Mouse (Mus musculus) left cerebral cortex, adult 18-20 months (tissue): ENCODE measurements around the gene Gng8. TPM values are rescaled to one million over a fixed set of nuclear protein-coding genes. Genes with fewer than 3 reads are reported as not detected.

Experiments
- DNase-seq, 2 experiments: peaks; one replicate each; pipeline ENCODE4 v3.0.0; 2021 to 2022; ENCODE audit warnings: low spot score in 2 of 2, mixed read lengths in 1 of 2
- total RNA-seq, 2 experiments: library from RNA; stranded (reverse); gene quantifications; 2 replicates each; pipeline ENCODE4 v1.2.3; 2021

Gng8 gene
- total RNA-seq, 2 experiments from 2014 or later = 2.9 to 3.4 TPM

DNA sequence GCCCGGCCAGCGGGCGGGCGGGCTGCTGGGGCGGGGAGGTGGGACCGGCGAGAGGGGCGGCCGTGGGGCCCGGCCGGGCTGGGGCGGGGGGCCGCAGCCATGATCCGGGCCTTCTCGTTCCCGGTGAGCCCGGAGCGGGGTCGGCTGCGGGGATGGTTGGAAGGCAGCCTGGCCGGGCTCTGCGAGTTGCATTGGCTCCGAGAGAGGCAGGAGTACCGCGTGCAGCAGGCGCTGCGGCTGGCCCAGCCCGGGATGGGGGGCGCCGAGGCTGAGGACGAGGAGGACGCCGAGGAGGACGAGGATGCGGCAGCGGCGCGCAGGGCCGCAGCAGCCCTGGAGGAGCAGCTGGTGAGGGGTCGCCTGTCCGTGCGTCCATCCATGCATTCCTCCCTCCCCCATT is 16.3 kb upstream of the Gng8 start:
- DNase-seq = no peak

DNA sequence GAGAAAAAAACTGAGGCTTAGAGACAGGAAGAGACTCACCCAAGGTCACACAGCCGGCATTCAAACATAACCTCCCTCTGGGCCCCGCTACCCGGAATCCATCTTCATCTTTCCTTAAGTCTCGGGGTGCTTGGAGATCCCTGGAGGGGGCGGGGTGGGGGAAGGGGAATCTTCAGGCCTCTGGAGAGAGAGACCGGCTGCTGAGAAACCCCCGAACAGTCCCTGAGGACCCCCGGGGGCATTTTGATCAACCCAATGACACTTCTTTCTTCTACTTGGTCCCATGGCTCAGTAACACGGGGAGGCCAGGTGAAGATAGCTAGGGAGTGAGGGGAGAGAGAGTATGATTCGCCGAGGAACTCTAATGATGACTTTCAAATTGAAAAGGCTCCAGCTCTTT is 15.6 kb upstream of the Gng8 start:
- DNase-seq = no peak

DNA sequence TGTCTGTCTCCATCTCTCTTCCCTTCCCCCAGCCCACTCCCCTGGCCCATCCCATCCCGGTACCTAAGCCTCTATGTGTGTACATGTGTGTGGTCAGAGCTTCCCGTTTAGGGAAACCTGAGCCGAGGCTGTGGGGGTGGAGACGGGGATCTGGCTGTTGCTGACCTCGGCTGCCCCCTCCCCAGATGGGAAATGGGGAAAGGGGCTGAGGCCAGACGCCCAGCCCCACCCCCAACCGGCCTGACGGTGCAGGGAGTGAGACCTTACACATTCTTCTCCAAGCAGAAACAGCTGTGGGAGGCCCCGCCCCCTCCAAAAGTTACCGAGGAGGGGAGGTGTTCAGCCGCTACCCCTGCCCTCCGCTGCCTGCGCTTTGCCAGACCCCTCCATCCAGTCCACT is 15.0 kb upstream of the Gng8 start:
- peak in 1 of 2 experiments; percentile 24 for DNase-seq

DNA sequence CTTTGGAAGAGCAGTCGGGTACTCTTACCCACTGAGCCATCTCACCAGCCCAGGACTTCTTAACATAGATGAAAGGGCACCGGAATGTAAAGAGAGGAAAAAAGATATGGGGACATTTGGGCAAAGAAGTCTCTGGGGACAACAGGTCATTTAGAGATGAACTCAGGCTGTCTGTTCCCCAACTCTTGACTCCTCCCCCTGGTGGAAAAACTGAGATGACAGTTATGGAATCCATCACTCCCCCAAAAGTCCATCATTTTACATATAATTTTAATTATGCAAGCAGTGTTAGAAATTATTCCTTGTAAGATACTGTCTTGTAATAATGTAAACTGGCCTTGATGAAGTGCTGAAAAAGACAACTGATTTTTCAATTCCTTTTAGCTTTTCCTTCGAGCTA is 13.9 kb upstream of the Gng8 start:
- DNase-seq = no peak

DNA sequence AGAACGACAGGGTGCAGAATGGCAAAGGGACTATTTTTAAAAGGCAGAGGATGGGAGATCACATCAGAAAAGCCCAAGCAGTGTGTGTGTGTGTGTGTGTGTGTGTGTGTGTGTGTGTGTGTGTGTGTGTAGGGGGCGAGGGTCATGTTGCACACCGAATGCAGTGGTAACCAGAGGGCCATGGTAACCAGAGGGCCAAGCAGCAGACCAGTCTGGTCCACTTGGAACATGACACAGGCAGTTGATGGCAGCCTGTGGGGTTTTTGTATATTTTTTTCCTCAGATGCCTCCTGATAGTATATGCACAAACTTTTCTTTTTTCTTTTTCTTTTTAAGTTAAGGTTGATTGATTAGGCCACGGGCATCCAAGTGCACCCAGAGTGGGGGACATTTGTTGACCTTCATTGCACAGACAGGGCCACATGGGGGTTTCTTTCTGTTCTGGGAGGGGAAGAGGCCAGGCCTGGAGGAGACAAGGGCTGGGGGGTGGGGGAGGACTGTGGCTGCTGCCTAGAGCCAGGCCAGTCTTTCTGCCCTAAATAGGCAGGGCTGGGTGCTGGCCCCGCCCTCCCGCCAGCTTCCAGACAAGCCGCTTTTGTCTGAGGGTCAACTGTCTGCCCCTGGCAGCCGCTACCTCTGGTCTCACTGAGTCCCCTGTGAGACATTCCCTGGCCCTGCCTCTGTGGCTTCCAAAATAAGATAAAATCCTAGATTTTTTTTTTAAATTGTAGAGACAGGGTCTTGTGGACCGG is 11.6 kb upstream of the Gng8 start:
- DNase-seq = peak in 1 of 2 experiments; percentile 25

DNA sequence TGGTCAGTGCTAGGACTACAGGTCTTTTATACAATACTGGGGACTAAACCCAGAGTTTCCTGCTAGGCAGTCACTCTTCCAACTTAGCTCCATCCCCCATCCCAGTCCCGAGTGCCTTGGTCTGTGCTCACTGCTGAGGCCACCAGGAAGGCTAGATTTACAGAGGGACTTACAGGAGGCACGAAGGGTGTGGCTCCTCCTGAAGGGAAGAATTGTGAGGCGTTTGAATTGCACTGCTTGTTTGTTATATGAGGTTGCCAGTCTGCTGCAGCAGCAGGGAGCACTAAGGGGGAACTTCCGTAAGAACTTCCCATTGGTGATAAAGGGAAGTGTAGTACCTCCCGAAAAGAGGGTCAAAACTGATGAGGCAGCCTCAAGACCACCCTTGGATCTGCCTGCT is 11.0 kb upstream of the Gng8 start:
- no peak for DNase-seq

DNA sequence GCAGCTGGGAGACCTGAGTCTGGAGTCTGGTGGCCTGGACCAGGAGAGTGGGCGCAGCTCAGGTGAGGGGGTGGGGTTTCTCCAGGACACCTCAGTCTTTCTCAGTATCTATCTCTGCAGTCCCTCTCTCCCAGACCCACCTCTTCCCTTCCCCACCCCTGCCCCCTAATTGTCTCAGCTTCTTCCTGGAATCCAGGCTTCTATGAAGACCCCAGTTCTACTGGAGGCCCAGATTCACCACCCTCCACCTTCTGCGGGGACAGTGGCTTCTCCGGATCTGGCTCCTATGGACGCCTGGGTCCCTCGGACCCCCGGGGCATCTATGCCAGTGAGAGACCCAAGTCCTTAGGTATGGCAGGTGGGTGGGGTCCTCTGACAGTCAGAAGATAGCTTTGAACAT is 8.4 kb upstream of the Gng8 start:
- DNase-seq = no peak

DNA sequence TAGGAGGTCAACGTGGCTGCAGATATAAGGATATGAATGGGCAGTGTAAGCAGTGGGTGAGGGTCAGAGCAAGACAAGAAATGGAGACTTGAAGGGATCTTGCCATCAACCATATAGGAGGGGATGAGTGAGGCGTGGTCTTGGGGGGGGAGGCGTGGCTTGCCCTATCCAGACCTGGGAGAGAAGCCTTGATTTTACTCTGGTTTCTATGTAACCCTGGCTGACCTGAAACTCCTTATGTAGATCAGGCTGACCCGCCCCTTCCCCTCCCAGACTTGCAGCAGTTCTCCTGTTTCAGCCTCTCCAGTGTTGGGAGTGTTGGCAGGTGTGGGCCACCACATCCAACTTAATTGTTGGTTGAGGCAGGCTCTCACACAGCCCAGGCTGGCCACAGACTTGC is 7.3 kb upstream of the Gng8 start:
- DNase-seq = no peak

DNA sequence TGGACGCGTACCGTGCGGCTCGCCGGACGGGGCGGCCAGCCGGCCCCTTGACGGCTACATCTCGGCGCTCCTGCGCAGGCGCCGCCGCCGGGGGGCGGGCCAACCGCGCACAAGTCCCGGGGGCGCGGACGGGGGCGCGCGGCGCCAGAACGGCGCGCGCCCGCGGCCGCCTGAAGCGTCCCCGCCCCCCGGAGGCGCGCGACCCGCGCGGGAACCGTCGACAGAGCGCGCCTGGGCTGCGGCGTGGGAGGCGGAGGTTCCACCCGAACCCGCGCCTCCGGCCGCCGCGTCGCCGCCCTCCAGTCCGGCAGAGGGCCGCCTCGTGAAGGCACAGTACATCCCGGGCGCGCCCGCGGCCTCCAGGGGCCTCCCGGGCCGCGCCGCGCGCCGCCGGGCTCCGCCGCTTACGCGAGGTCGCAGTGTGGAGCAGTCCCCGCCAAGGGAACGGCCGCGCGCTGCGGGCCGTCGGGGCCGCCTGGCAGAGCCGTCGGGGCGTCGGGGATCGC is 6.3 kb upstream of the Gng8 start:
- no peak for DNase-seq

DNA sequence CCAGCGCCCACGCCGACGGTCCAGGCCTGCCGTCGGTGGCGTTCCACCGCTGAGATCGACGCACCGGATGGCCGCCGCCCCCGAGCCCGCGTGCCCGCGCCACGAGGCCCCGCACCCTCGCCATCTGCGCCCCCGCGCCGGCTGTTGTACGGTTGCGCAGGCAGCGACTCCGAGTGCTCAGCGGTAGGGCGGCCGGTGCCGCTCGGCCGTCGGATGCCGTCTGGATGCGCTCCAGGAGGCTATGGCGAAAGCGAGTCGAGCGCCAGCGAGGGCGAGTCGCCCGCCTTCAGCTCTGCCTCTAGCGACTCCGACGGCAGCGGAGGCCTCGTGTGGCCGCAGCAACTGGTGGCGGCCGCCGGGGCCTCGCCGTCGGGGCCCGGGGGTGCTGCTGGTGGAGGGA is 5.7 kb upstream of the Gng8 start:
- no peak for DNase-seq

DNA sequence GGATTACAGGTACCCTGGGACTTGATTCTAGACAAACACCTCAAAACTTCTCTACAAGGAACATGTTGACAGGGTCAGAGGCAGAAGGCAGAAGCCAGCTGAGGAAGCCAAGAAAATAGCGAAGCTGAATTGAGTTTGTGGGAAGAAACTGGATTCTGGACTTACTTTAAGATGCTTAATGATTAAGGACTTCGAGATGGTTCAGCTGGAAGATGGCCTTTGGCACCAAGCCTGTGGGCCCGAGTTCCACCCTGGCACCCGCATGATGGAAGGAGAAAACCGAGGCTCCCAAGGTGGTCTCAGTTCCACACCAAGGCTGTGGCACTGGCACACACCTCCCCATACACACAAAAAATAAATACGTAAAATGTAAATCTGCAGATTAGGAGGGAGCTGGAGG is 1.1 kb upstream of the Gng8 start:
- DNase-seq = no peak

DNA sequence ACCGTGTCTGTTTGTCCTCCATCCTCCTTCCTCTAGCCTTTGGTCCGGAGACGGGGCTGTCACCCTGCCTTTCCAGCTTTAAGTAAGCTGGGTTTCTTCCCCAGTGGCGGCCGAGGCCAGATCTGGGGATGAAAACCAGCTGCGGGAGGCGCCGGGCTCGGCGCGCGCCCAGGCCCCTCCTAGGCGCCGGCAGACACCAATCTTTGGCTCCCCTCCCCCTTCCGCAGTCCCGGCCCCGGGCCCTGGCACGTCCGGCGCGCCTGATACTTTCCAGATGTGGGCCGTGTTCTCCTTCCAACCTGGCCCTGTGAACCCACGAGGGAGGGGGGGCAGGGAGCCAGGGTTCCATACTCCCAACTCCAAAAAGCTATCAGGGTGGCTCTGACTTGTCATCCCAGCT is 642 bp upstream of the Gng8 start:
- no peak for DNase-seq

DNA sequence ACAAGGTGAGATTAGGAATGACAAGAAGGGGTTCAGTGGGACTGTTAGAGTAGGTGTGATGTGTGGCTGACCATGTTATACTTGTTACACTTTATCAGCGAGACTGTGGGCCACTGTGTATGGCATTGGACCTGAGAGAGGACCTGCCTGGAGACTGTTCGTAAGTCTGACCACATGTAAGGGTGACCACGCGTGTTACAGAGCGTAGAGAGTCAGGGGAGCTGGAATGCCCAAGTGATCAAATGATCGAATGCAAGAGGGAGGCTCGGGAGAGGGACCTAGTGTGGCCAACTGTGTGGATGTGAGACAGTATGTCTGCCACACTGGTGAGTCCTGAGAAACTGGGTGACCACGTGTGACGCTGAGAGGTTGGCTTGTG is 755 bp downstream of the Gng8 start:
- no peak for DNase-seq

DNA sequence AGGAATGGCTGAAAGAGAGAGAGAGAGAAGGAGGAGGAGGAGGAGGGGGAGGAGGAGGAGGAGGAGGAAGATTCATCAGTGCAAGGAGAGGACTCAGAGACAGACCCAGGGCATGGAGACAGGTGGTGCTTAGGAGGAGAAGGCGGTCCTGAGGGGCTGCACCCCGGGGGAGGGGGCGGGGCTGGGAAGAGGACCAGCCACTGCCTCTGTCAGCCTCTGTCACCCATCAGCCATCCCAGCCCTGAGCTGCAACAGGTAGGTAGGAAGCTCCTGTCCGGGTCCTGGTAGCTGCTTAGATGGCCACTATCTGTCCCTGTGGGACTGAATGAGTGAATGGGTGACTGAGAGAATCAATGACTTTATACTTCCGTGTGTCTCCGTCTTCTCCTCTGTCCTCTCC is 2.0 kb downstream of the Gng8 start:
- DNase-seq = no peak

DNA sequence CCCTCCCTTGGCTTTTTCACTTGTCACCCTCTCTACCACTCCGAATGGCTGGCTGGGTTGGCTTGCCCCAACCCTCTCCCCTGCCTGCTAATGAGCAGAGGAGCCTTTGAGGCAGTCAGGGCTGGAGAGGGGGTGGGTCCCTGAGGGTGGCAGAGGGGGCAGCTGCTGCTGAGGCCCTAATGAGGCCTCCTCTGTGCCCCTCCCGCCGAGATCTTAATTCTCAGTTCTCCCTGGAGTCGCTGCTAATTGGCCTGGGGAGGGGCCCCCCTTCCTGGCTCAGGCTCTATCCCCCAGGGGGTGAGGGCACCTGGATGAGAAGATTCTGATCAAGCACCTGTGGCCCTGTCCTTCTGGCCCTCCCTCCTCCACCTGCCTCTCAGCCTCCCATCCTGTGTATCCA is 2.7 kb downstream of the Gng8 start:
- DNase-seq = no peak

DNA sequence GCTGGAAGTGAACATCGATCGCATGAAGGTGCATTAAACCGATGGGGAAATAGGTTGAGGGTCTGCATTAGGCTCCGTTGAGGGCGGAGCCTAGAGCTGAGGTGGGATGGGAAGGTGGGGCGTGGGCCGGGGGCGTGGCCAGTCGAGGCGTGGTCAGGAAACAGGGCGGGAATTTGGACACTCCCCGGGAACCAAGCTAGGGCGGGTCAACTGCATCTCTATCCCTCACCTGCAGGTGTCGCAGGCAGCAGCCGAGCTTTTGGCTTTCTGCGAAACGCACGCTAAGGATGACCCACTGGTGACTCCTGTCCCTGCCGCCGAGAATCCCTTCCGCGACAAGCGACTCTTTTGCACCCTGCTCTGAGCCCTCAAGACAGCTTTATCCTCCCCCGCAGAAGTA is 3.4 kb downstream of the Gng8 start:
- peak; percentile 80 to 81 for DNase-seq

DNA sequence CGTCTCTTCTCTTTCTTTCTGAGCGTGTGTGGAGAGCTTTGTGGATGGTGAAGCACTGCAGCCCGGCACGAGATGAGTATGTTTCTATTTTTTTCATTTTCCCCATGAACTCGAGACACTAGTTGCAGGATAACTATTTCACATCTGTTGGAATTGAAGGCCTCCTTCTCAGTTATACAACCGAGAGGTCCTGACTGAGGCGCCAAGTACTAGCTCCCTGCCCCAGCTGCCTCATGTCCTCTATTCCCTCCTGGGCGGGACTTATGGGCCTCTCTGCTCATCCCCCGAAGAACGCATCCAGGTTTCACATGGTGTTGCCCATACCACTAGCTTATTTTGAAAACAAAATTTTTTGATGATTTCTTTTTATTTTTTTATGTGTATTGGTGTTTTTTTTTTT is 3.9 kb downstream of the Gng8 start:
- DNase-seq = no peak

DNA sequence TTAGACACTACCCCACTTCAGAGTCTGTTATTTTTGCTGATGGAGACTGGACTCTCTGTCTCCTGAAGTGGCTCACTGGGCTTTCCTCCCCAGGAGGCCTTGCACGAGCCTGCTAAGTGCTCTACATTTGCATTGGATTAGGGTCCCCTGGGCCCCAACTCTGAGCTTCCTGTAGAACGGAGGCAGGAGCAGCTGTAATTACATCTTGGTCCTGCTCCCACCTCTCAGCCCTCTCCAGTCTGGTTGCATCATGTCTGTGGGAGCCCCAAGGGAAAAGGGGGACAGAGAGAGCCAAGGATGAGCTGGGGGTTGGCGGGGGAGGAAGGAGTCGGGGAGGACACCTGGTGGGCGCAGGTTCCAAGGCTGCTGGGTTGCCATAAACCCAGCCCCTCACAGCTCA is 8.9 kb downstream of the Gng8 start:
- no peak for DNase-seq

DNA sequence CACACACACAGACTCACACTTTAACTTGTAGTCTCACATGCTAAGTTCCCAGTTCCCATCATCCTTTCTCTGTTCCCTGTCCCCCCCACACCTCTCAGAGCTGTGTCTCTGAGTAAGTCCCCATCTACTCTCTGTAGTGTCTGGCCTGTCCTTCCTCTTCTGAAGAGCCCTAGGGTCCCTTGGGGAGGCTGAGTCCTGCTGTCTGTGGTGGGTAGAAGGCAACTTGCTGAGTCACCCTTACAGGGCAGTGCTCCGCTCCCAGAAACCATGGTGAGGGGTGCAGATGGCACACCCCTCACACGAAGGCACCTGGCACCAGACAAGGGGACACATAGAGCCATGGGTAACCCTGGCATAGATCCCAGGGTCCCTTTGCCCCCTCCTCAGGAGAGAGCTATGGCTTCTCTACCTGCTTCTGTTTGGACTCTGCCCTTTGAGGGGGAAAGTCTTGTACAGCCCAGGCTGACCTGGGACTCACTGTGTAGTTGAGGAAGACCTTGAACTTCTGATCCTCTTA is 11.9 kb downstream of the Gng8 start:
- no peak for DNase-seq

DNA sequence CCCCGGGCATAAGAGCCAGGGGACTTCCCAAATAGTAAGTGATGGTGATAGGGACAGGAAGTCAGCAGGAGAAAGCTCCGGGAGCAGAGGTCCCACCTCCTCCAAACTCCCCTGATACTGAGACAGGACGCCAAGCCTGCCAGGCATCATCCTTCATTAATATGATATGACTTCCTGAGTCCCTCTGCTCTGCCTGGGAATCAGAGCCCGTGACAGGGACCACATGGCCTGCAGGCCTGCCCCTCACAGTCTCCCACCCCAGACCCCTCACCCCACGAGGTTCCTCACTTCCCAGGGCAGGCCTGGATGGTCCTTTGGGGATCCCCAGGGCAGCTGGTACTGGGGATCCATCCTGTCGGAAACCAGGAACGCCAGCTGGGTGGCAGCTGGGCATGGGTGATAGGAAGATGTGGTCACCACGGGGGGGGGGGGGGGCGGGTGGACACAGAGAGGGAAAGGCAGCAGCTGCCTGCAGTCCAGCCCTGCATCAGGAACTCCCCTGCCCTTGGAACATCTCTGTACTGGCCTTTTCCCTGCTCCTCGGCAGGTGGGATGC is 12.6 kb downstream of the Gng8 start:
- DNase-seq = no peak

DNA sequence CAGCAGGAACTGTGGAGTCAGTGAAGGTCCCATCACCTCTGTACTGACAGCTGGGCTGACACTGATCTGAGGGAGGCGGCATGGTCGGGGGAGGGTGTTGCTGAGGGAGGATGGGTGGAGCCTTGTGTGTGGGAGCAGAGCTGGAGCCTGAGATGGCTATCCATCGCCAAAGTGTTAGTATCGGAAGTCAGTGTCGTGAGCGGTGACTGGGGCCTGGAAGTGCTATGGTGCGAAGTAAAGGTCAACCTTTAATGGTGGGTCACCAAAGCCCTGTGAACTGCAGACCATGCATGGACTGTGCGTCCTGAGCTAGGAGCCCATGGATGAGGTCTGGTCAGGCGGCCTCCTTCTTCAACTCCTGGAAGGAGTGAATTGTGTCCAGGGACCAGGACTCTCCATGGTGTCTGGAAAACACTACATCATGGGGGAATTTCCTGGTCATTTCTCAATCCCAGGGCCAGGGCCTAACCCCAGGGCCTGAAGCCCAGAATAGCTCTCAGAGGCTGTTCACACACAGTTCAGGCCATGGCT is 14.0 kb downstream of the Gng8 start:
- DNase-seq = no peak

DNA sequence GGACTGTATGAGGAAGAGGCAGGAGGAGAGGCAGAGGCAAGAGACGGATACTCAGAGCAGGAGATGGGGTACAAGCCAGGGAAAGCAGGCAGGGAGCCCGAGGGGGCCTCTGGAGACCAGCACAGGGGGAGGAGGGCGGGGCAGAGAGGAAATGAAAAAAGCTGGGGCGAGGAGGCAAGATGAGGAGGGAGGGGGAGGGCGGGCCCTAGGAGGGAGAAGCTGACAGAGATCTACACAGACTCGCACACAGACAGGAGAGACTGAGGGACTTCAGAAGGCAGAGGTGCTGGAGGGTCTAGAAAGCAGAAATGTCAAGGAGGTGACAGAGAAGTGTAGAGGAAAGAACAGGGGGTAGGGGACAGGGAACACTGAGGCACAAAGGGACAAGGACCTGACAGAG is 14.7 kb downstream of the Gng8 start, which contains the start of gene Ptgir:
Gene Ptgir (plus strand): TSS at position 210 of the 400 bp plus-strand sequence.
- no peak for DNase-seq
